Mouse (Mus musculus): ENCODE data around the gene Tmem38b.

GRCm38 (mm10) chr4:53786851-53787250, 39.0 kb upstream of the Tmem38b start:
- TF ChIP-seq CTCF (IDR thresholded peaks at IDR 0.05; ENCODE audit: low read depth) (no peak), EP300 (IDR thresholded peaks at IDR 0.05; ENCODE audit: low read depth) (no peak)
